Mouse (Mus musculus) hindbrain, embryonic 14.5 days (tissue): ENCODE data around the gene Nbeal2. TPM values are rescaled to one million over a fixed set of nuclear protein-coding genes. Genes with fewer than 3 reads are reported as not detected.
A peak's percentile ranks its signal among the peaks of the same experiment; 100 is the strongest.

Experiments used
- ATAC-seq: fragments of 200-750 bp; cut with Nextera tagmentation; 2 replicates; pipeline ENCODE4 v1.8.0; 2017; ENCODE audit warnings: moderate number of reproducible peaks, mild to moderate bottlenecking, moderate TSS enrichment, moderate library complexity; ENCODE audit not compliant: low FRiP score
- DNase-seq: peaks from one replicate; pipeline ENCODE4 v3.0.0-alpha.2; 2015; ENCODE audit warnings: low spot score
- H3K27ac ChIP-seq: fragments of 300-500 bp; sonication (generic); 2 replicates; pipeline ENCODE4 v1.5.1; 2014; ENCODE audit warnings: mild to moderate bottlenecking, moderate library complexity
- H3K27me3 ChIP-seq: fragments of 300-500 bp; sonication (generic); 2 replicates; pipeline ENCODE4 v1.6.1; 2014; ENCODE audit warnings: mild to moderate bottlenecking, low read length, mixed read lengths; ENCODE audit not compliant: control insufficient read depth, insufficient read depth
- H3K36me3 ChIP-seq: fragments of 300-500 bp; sonication (generic); replicated peaks from 2 replicates; pipeline ENCODE4 v1.6.1; 2014; ENCODE audit not compliant: control insufficient read depth, insufficient read depth
- H3K4me1 ChIP-seq: fragments of 300-500 bp; sonication (generic); replicated peaks from 2 replicates; pipeline ENCODE4 v1.6.1; 2014; ENCODE audit warnings: antibody characterized with exemption, low read length, mixed read lengths; ENCODE audit not compliant: control insufficient read depth, insufficient read depth
- H3K4me2 ChIP-seq: fragments of 300-500 bp; sonication (generic); replicated peaks from 2 replicates; pipeline ENCODE4 v1.6.1; 2014; ENCODE audit warnings: mild to moderate bottlenecking, moderate library complexity
- H3K4me3 ChIP-seq: fragments of 300-500 bp; sonication (generic); replicated peaks from 2 replicates; pipeline ENCODE4 v1.5.1; 2014; ENCODE audit warnings: mild to moderate bottlenecking, low read length
- H3K9ac ChIP-seq: fragments of 300-500 bp; sonication (generic); 2 replicates; pipeline ENCODE4 v1.6.1; 2014
- H3K9me3 ChIP-seq: fragments of 300-500 bp; sonication (generic); 2 replicates; pipeline ENCODE4 v1.6.1; 2016; ENCODE audit warnings: low read length; ENCODE audit not compliant: control insufficient read depth
- WGBS: fragments of 180-500 bp; shearing (Covaris S2); extraction: QIAGEN DNeasy Blood & Tissue Kit; methylation state at CpG from one replicate; pipeline ENCODE4 v1.1.7; 2014; 5-methylcytosine and 5-hydroxymethylcytosine counted together
- polyA plus RNA-seq: library from polyadenylated mRNA; unstranded; fragments of >200 nt; fragmentation: Nextera tagmentation; extraction: Ambion mirVana; gene quantifications from 2 replicates; pipeline ENCODE4 v1.2.1, GENCODE M21; 2014

Nbeal2 gene
- polyA plus RNA-seq, 1 experiment from 2014 or later = 4.0 TPM

- DNase-seq (no peak), ATAC-seq (no peak)
- Histone ChIP-seq H3K27ac (no peak overlapping the region), H3K9ac (no peak overlapping the region), H3K36me3 (no peaks in the 10 kb centered on the region), H3K4me2 (no peak overlapping the region), H3K9me3 (no peaks in the 10 kb centered on the region), H3K4me1 (no peaks in the 10 kb centered on the region), H3K4me3 (no peak overlapping the region), H3K27me3 (no peaks in the 10 kb centered on the region)
- WGBS = 40% methylated on average over 5 of the region's 5 CpGs
Measured at GRCm38 (mm10) chr9:110642812-110643524, 11.0 kb downstream of the Nbeal2 start.

- no peaks in the 10 kb centered on the region for H3K27me3 ChIP-seq
- no peak overlapping the region for H3K27ac ChIP-seq
- no peaks in the 10 kb centered on the region for H3K4me1 ChIP-seq
- WGBS = 91% methylated on average over 5 of the region's 5 CpGs
- H3K9ac ChIP-seq = no peak overlapping the region
- ATAC-seq = no peak
- no peaks in the 10 kb centered on the region for H3K36me3 ChIP-seq
- H3K4me3 ChIP-seq = no peak overlapping the region
- H3K9me3 ChIP-seq = no peaks in the 10 kb centered on the region
- no peak overlapping the region for H3K4me2 ChIP-seq
- no peak for DNase-seq
Measured at GRCm38 (mm10) chr9:110641006-110641405, 13.0 kb downstream of the Nbeal2 start.

GRCm38 (mm10) chr9:110638611-110639021 lies 15.3 kb downstream of the Nbeal2 start:
- no peaks in the 10 kb centered on the region for H3K9me3 ChIP-seq
- H3K4me1 ChIP-seq = no peaks in the 10 kb centered on the region
- H3K4me2 ChIP-seq = no peak overlapping the region
- no peak for DNase-seq
- ATAC-seq = no peak; the same call in 1 of the 2 replicates
- H3K27me3 ChIP-seq = no peaks in the 10 kb centered on the region
- 82% methylated on average over 10 of the region's 10 CpGs for WGBS
- H3K4me3 ChIP-seq = no peak overlapping the region
- H3K9ac ChIP-seq = no peak overlapping the region
- H3K27ac ChIP-seq = no peak overlapping the region
- H3K36me3 ChIP-seq = no peaks in the 10 kb centered on the region

GRCm38 (mm10) chr9:110635225-110635624 lies 18.7 kb downstream of the Nbeal2 start:
- Histone ChIP-seq H3K9ac (no peak overlapping the region), H3K4me2 (no peak overlapping the region), H3K4me3 (no peak overlapping the region), H3K9me3 (no peaks in the 10 kb centered on the region), H3K4me1 (no peaks in the 10 kb centered on the region), H3K27ac (no peak overlapping the region), H3K27me3 (no peaks in the 10 kb centered on the region), H3K36me3 (no peaks in the 10 kb centered on the region)
- DNase-seq (peak; percentile 86), ATAC-seq (no peak)
- 7% methylated on average over 19 of the region's 19 CpGs for WGBS

- Histone ChIP-seq H3K9me3 (no peaks in the 10 kb centered on the region), H3K27me3 (no peaks in the 10 kb centered on the region), H3K36me3 (no peaks in the 10 kb centered on the region), H3K4me2 (no peak overlapping the region), H3K9ac (no peak overlapping the region), H3K4me1 (no peaks in the 10 kb centered on the region), H3K27ac (no peak overlapping the region), H3K4me3 (no peak overlapping the region)
- ATAC-seq (no peak), DNase-seq (no peak)
- 69% methylated on average over 17 of the region's 17 CpGs for WGBS
Measured at GRCm38 (mm10) chr9:110633882-110634281, 20.1 kb downstream of the Nbeal2 start.

- Histone ChIP-seq H3K36me3 (no peaks in the 10 kb centered on the region), H3K4me1 (no peaks in the 10 kb centered on the region), H3K9ac (no peak overlapping the region), H3K9me3 (no peaks in the 10 kb centered on the region), H3K4me2 (no peak overlapping the region), H3K27ac (no peak overlapping the region), H3K27me3 (no peaks in the 10 kb centered on the region), H3K4me3 (no peak overlapping the region)
- no peak for ATAC-seq
- no peak for DNase-seq
- WGBS = 79% methylated on average over 15 of the region's 15 CpGs
Measured at GRCm38 (mm10) chr9:110632671-110633070, 21.3 kb downstream of the Nbeal2 start.

- no peaks in the 10 kb centered on the region for H3K27me3 ChIP-seq
- DNase-seq (no peak), ATAC-seq (peak; percentile 19; the same call in 1 of the 2 replicates)
- no peak overlapping the region for H3K27ac ChIP-seq
- 16% methylated on average over 30 of the region's 30 CpGs for WGBS
- no peaks in the 10 kb centered on the region for H3K9me3 ChIP-seq
- H3K9ac ChIP-seq = peak overlapping the region; percentile 28; the same call in 1 of the 2 replicates
- H3K36me3 ChIP-seq = no peaks in the 10 kb centered on the region
- peak overlapping the region; percentile 52 for H3K4me2 ChIP-seq
- H3K4me3 ChIP-seq = peak overlapping the region; percentile 21
- H3K4me1 ChIP-seq = no peaks in the 10 kb centered on the region
Measured at GRCm38 (mm10) chr9:110631651-110632275, 22.2 kb downstream of the Nbeal2 start.

GRCm38 (mm10) chr9:110631191-110631590 lies 22.8 kb downstream of the Nbeal2 start:
- peak overlapping the region; percentile 21 for H3K4me3 ChIP-seq
- ATAC-seq (0 out of 2 replicates have a peak, but pooled peaks have one; percentile 25), DNase-seq (peak; percentile 68)
- no peaks in the 10 kb centered on the region for H3K27me3 ChIP-seq
- H3K4me1 ChIP-seq = no peaks in the 10 kb centered on the region
- H3K9ac ChIP-seq = peak overlapping the region; percentile 28; the same call in 1 of the 2 replicates
- no peaks in the 10 kb centered on the region for H3K36me3 ChIP-seq
- 14% methylated on average over 10 of the region's 10 CpGs for WGBS
- no peaks in the 10 kb centered on the region for H3K9me3 ChIP-seq
- peak overlapping the region; percentile 52 for H3K4me2 ChIP-seq
- no peak overlapping the region for H3K27ac ChIP-seq

- Histone ChIP-seq H3K4me1 (peaks cover 5% of the 10 kb centered on the region; the same call in 1 of the 2 replicates), H3K9ac (no peak overlapping the region), H3K36me3 (no peaks in the 10 kb centered on the region), H3K4me3 (no peak overlapping the region), H3K27ac (no peak overlapping the region), H3K9me3 (no peaks in the 10 kb centered on the region), H3K27me3 (no peaks in the 10 kb centered on the region), H3K4me2 (no peak overlapping the region)
- DNase-seq (no peak), ATAC-seq (no peak)
- 91% methylated on average over 15 of the region's 15 CpGs for WGBS
Measured at GRCm38 (mm10) chr9:110630171-110630570, 23.8 kb downstream of the Nbeal2 start.
